Mouse (Mus musculus) lung, postnatal 0 days (tissue): ENCODE results near the gene Ldhb.

Source experiments
- CTCF ChIP-seq: IDR thresholded peaks from 2 replicates; pipeline ENCODE4 v1.5.1; 2016; ENCODE audit warnings: antibody characterized with exemption, mild to moderate bottlenecking
- EP300 ChIP-seq: IDR thresholded peaks from 2 replicates; pipeline ENCODE4 v1.6.1; 2016; ENCODE audit warnings: antibody characterized with exemption, mild to moderate bottlenecking, control low read depth

- TF ChIP-seq EP300, result no peak
- no peak for TF ChIP-seq CTCF
These were observed 30.7 kb upstream of the Ldhb start for GRCm38 (mm10) chr6:142538503-142538902.
